Mouse (Mus musculus) CH12.LX (cell line): ENCODE measurements at regions not wholly inside any gene's neighbourhood (a gene's known extent, or its start where the extent isn't known, plus 50 kb on each side); places are given as distances from the start of the nearest gene placed in this dataset.

Source experiments
- DNase-seq: peaks from one replicate; pipeline ENCODE4 v3.0.0-alpha.2; 2013; ENCODE audit errors: extremely low read depth
- H3K27ac ChIP-seq: 2 replicates; pipeline ENCODE4 v1.5.1; 2012; ENCODE audit warnings: low read depth, mild to moderate bottlenecking, control low read depth, moderate library complexity; ENCODE audit not compliant: insufficient read depth
- H3K27me3 ChIP-seq: replicated peaks from 2 replicates; pipeline ENCODE3; 2012; ENCODE audit warnings: inconsistent platforms
- H3K36me3 ChIP-seq, 2 experiments: replicated peaks in 1 of 2; 2 replicates each; pipeline versions ENCODE3 to v1.6.1; 2012; ENCODE audit warnings: inconsistent platforms in 1 of 2, low read length in 1 of 2, mild to moderate bottlenecking in 1 of 2, mixed read lengths in 1 of 2, moderate library complexity in 1 of 2; ENCODE audit not compliant: control insufficient read depth in 1 of 2, insufficient read depth in 1 of 2
- H3K4me1 ChIP-seq, 2 experiments: 2 replicates each; pipeline ENCODE4 v1.6.1; 2012; ENCODE audit warnings: inconsistent platforms in 1 of 2, moderate library complexity in 1 of 2; ENCODE audit not compliant: insufficient read depth in 2 of 2, control insufficient read depth in 1 of 2
- H3K4me2 ChIP-seq: 2 replicates; pipeline ENCODE4 v1.6.1; 2012; ENCODE audit warnings: low read depth, mild to moderate bottlenecking, control low read depth; ENCODE audit not compliant: poor library complexity, insufficient read depth, severe bottlenecking
- H3K4me3 ChIP-seq, 3 experiments: fragments of 150-350 bp in 1 of 3; sonication (generic) in 1 of 3; replicated peaks in 1 of 3; 2 replicates each; pipeline versions ENCODE3 to v1.5.1; 2011 to 2012; ENCODE audit warnings: low read depth in 2 of 3, low read length in 2 of 3, mild to moderate bottlenecking in 2 of 3, moderate library complexity in 2 of 3, control low read depth in 1 of 3, improper control_type of control experiment in 1 of 3, inconsistent platforms in 1 of 3, mixed read lengths in 1 of 3; ENCODE audit not compliant: poor library complexity in 1 of 3
- H3K79me2 ChIP-seq: replicated peaks from 2 replicates; pipeline ENCODE4 v1.6.1; 2012; ENCODE audit warnings: mild to moderate bottlenecking, moderate library complexity; ENCODE audit not compliant: control insufficient read depth, poor library complexity, insufficient read depth, severe bottlenecking; ENCODE audit errors: extremely low read depth
- H3K9ac ChIP-seq: 2 replicates; pipeline ENCODE4 v1.6.1; 2012; ENCODE audit warnings: low read depth, mild to moderate bottlenecking, control low read depth, moderate library complexity; ENCODE audit not compliant: insufficient read depth
- H3K9me3 ChIP-seq: replicated peaks from 2 replicates; pipeline ENCODE3; 2012; ENCODE audit warnings: low read length, inconsistent platforms, mixed read lengths
- BHLHE40 ChIP-seq: IDR thresholded peaks from 2 replicates; pipeline ENCODE4 v1.6.1; 2011; ENCODE audit warnings: mild to moderate bottlenecking, low read depth, low read length, improper control_type of control experiment
- CTCF ChIP-seq, 2 experiments: IDR thresholded peaks in 1 of 2; conservative IDR thresholded peaks in 1 of 2; 2 replicates each; pipeline ENCODE4 v1.5.1; 2011 to 2012; ENCODE audit warnings: low read depth in 2 of 2, low read length in 2 of 2, improper control_type of control experiment in 1 of 2, inconsistent platforms in 1 of 2, mild to moderate bottlenecking in 1 of 2, moderate library complexity in 1 of 2
- ELF1 ChIP-seq: IDR thresholded peaks from 2 replicates; pipeline ENCODE4 v1.6.1; 2014; ENCODE audit warnings: low read depth, mild to moderate bottlenecking, inconsistent platforms, low read length, improper control_type of control experiment
- EP300 ChIP-seq: IDR thresholded peaks from 2 replicates; pipeline ENCODE4 v1.6.1; 2011; ENCODE audit warnings: low read length, improper control_type of control experiment
- HCFC1 ChIP-seq: IDR thresholded peaks from 2 replicates; pipeline ENCODE4 v1.6.1; 2012; ENCODE audit warnings: low read depth, mild to moderate bottlenecking, inconsistent platforms, low read length, improper control_type of control experiment
- JUN ChIP-seq: IDR thresholded peaks from 2 replicates; pipeline ENCODE4 v1.6.1; 2011; ENCODE audit warnings: low read depth, mild to moderate bottlenecking, low read length, improper control_type of control experiment, moderate library complexity; ENCODE audit not compliant: insufficient read depth
- JUND ChIP-seq: conservative IDR thresholded peaks from 2 replicates; pipeline ENCODE4 v1.6.1; 2011; ENCODE audit warnings: low read depth, low read length, improper control_type of control experiment
- MAZ ChIP-seq: IDR thresholded peaks from 2 replicates; pipeline ENCODE4 v1.6.1; 2012; ENCODE audit warnings: low read depth, mild to moderate bottlenecking, inconsistent platforms, low read length, improper control_type of control experiment, moderate library complexity
- MXI1 ChIP-seq: IDR thresholded peaks from 2 replicates; pipeline ENCODE4 v1.6.1; 2011; ENCODE audit warnings: mild to moderate bottlenecking, low read depth, low read length, improper control_type of control experiment
- MYC ChIP-seq: IDR thresholded peaks from 2 replicates; pipeline ENCODE4 v1.6.1; 2011; ENCODE audit warnings: low read depth, mild to moderate bottlenecking, improper control_type of control experiment, low read length
- NRF1 ChIP-seq: IDR thresholded peaks from 2 replicates; pipeline ENCODE4 v1.6.1; 2014; ENCODE audit warnings: low read depth, mild to moderate bottlenecking, inconsistent platforms, low read length, improper control_type of control experiment, moderate library complexity
- POLR2AphosphoS2 ChIP-seq: IDR thresholded peaks from 2 replicates; pipeline ENCODE4 v1.6.1; 2011; ENCODE audit warnings: low read depth, low read length, improper control_type of control experiment
- SIN3A ChIP-seq: IDR thresholded peaks from 2 replicates; pipeline ENCODE4 v1.6.1; 2012; ENCODE audit warnings: low read length, improper control_type of control experiment, inconsistent platforms
- SMC3 ChIP-seq: IDR thresholded peaks from 2 replicates; pipeline ENCODE4 v1.6.1; 2011; ENCODE audit warnings: low read depth, low read length, improper control_type of control experiment
- TBP ChIP-seq: conservative IDR thresholded peaks from 2 replicates; pipeline ENCODE4 v1.6.1; 2011; ENCODE audit warnings: low read depth, low read length, improper control_type of control experiment
- TCF12 ChIP-seq: IDR thresholded peaks from 2 replicates; pipeline ENCODE4 v1.6.1; 2014; ENCODE audit warnings: low read depth, mild to moderate bottlenecking, inconsistent platforms, low read length, improper control_type of control experiment
- UBTF ChIP-seq: IDR thresholded peaks from 2 replicates; pipeline ENCODE4 v1.6.1; 2012; ENCODE audit warnings: low read depth, mild to moderate bottlenecking, inconsistent platforms, low read length, improper control_type of control experiment, moderate library complexity
- ZMIZ1 ChIP-seq: IDR thresholded peaks from 2 replicates; pipeline ENCODE4 v1.6.1; 2012; ENCODE audit warnings: low read depth, mild to moderate bottlenecking, inconsistent platforms, low read length, improper control_type of control experiment
- ZNF384 ChIP-seq: IDR thresholded peaks from 2 replicates; pipeline ENCODE4 v1.6.1; 2012; ENCODE audit warnings: low read depth, low read length, improper control_type of control experiment, inconsistent platforms
- dilution Hi-C: fragments of 300-500 bp; cut with MboI; formaldehyde crosslinking; loops from 2 replicates; pipeline ENCODE4 v1.14.3; 2020; ENCODE audit warnings: low sequenced_read_pairs; ENCODE audit not compliant: extremely low pct_unique_long_range_greater_than_20kb, extremely low pct_ligation_motif_present
- in situ Hi-C: fragments of 300-500 bp; cut with MboI; formaldehyde crosslinking; loops from 3 replicates; pipeline ENCODE4 v1.14.3; 2019; ENCODE audit warnings: low sequenced_read_pairs, low pct_ligation_motif_present, low pct_unique_long_range_greater_than_20kb, mixed read lengths

DNA sequence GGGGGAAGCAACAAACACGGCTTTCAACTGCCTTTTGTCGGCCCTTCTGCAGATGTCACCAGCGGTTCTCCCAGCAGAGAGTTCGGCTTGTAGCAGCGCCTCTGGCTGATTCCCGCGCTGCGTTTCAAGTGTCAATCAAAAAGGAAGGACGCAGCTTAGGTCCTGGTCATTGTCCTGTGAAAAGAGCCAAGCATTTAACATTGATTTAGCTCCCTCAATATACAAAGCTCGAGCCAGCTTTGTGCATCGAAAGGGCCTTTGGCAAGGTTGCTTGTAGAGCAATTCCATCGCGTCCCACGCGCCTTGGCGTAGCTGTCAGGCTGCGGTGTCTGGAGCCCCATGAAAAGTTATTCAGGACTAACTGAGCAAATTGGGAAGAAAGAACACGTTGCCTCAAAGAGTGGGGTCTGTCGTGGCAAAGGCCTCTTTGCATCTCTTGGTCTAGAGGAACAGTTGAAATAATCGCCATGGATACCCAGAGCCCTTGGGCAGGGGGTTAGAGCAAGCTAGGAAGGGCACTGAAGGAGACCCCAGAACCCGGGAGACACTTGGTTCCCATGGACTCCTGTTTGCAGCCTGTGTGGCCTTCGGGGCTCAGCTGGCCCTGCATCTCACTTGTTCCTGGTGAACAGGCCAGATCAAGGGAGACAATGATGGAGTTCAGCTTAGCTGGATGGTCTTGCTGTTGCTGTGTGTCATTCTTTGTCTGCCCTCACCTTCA is 204.8 kb upstream of the Prox1 start:
- Histone ChIP-seq H3K9ac (no peak overlapping the region), H3K79me2 (no peaks in the 10 kb centered on the region), H3K36me3 (no peaks in the 10 kb centered on the region), H3K9me3 (no peaks in the 10 kb centered on the region), H3K4me2 (no peak overlapping the region), H3K4me3 (no peak overlapping the region), H3K4me1 (no peaks in the 10 kb centered on the region), H3K27ac (no peak overlapping the region), H3K27me3 (peaks cover 97% of the 10 kb centered on the region)
- TF ChIP-seq BHLHE40 = no peak
- TF ChIP-seq JUND = no peak
- no peak for TF ChIP-seq ZMIZ1
- no peak for TF ChIP-seq MAZ
- no peak for TF ChIP-seq EP300
- TF ChIP-seq SIN3A = no peak
- TF ChIP-seq ELF1 = no peak
- TF ChIP-seq CTCF (conservative IDR thresholded peaks at IDR 0.05 in 1 of 2, IDR thresholded peaks at IDR 0.05 in 1 of 2; ENCODE audit: low read depth in 2 of 2, low read length in 2 of 2) = no peak
- TF ChIP-seq ZNF384 = no peak
- TF ChIP-seq JUN = no peak
- TF ChIP-seq MYC = no peak
- no peak for TF ChIP-seq SMC3
- TF ChIP-seq TBP = no peak
- TF ChIP-seq MXI1 = no peak
- TF ChIP-seq UBTF = no peak
- TF ChIP-seq HCFC1 = no peak
- TF ChIP-seq NRF1 = no peak
- in situ Hi-C loops (no loop called here), dilution Hi-C loops (no loop called here)
- DNase-seq = no peak

DNA sequence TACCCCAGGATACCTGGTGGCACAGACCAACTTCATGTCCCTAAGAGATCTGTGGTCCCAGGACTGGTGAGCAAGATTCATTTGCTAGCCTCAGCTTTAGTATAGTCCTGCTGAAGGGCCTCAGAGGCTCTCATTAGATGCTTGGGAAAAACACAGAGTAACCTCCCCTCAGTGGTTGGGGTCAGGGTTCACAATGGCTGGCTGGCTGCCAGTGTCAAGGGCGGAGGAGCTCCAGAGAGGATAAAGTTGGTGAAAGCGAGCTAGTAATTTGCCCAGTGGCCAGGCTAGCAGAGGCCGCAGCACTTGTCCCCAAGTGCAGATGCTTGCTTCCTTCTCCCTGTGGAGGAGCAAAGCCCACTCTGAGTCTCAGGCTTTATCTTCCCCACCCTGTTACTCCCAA is 203.8 kb upstream of the Prox1 start:
- no peak for DNase-seq
- no peak for TF ChIP-seq MAZ
- no peak for TF ChIP-seq HCFC1
- no peak for TF ChIP-seq SMC3
- TF ChIP-seq MYC = no peak
- TF ChIP-seq BHLHE40 = no peak
- TF ChIP-seq POLR2AphosphoS2 = no peak
- TF ChIP-seq ZNF384 = no peak
- TF ChIP-seq TCF12 = no peak
- TF ChIP-seq, all 38 proteins: peak for 0
- no peaks in the 10 kb centered on the region for H3K79me2 ChIP-seq
- peaks cover 97% of the 10 kb centered on the region for H3K27me3 ChIP-seq
- in situ Hi-C loops = no loop called here
- H3K36me3 ChIP-seq = no peaks in the 10 kb centered on the region
- H3K27ac ChIP-seq = no peak overlapping the region
- dilution Hi-C loops = no loop called here
- no peak overlapping the region for H3K9ac ChIP-seq
- no peak overlapping the region for H3K4me3 ChIP-seq
- no peaks in the 10 kb centered on the region for H3K9me3 ChIP-seq
- H3K4me1 ChIP-seq = no peaks in the 10 kb centered on the region
- no peak overlapping the region for H3K4me2 ChIP-seq
